Mouse (Mus musculus): ENCODE results near the gene Rnaset2b. TPM values are rescaled to one million over a fixed set of nuclear protein-coding genes. Genes with fewer than 3 reads are reported as not detected.
"Not testable (repeated sequence)": the region's sequence is repeated elsewhere in the genome, so short reads cannot be mapped to it uniquely, and the experiment has no call there.

Gene Rnaset2b
- total RNA-seq, 2 experiments from 2014 or later: 33.5 to 36.2 TPM

DNA sequence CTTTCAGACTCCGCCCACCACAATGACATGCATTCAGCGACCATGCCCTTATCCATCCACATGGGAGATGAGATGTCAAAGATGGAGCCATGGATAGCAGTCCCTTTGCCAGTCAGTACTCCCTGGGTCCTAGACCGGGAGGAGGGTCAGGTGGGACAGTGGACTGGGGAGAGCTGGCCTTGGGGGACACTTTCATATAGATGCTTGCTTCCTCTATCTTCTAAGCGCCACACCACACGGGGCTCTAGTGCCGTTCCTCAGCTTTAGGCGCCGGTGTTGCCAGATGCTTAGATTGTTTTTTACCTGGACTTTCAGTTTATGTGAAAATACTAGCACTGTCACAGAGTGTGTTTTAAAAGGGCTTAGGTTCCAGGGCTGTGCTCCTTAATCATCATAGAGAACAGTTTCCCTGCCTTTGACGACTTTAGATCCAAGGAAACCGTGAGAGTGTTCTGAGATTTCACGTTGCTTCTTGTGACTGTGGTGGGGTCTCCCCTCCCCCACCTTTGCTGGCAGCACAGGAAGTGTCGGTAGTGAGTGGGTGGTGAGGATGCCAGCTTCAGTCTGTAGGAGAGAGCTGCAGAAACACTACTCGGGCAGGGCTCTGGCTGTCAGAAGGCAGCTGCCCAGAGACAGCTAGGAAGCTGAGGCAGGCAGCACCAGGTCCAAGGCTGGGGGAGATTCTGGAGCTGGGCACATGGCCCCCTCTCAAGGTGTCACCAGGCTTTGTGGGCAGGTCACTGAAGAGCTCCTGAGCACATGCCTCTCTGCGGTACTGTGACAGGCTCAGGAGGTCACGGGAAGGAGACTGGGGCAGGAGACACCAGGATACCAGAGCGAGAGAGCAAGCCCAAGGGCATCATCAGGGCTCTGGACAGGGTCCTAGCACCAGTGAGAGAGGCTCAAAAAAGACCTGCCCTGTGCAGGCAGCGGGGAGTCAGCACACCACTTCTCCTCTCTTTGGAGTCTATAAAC, 63.0 kb downstream of the Rnaset2b start:
- intact Hi-C loops (cut with DNase I); DNase-seq (ENCODE audit: low spot score in 2 of 2): not testable (repeated sequence)

Other genes starting within 250 kb of the Rnaset2b start
- gene Ezr, start 187.8 kb upstream of the Rnaset2b start, total RNA-seq (2021): 10 to 100 TPM; 51.1 to 51.8 TPM
- gene Rsph3b, start 22.0 kb upstream of the Rnaset2b start, total RNA-seq (2021): 10 to 100 TPM; 30.1 to 30.4 TPM
- 10 to 100 TPM; 26.0 to 26.7 TPM for gene Tagap1, start 9.5 kb upstream of the Rnaset2b start, total RNA-seq (2021)
- gene Gm49721, start 8.3 kb downstream of the Rnaset2b start, total RNA-seq (2021): under 1 TPM; 0.27 to 0.72 TPM
- gene Gm1604a, start 54.9 kb downstream of the Rnaset2b start, total RNA-seq (2021): 1 to 10 TPM in 1 of 2 experiments, under 1 TPM in 1; 0.86 to 2.5 TPM
- 10 to 100 TPM; 41.9 to 67.1 TPM for gene Rps6ka2, start 199.5 kb downstream of the Rnaset2b start, total RNA-seq (2021)

Data from left cerebral cortex, postnatal 36 days (tissue).